Mouse (Mus musculus): ENCODE measurements around the gene Gm28047. TPM values are rescaled to one million over a fixed set of nuclear protein-coding genes. Genes with fewer than 3 reads are reported as not detected.

Gene Gm28047
- total RNA-seq, 2 experiments from 2014 or later, result 1.6 TPM; not detected in 1

DNA sequence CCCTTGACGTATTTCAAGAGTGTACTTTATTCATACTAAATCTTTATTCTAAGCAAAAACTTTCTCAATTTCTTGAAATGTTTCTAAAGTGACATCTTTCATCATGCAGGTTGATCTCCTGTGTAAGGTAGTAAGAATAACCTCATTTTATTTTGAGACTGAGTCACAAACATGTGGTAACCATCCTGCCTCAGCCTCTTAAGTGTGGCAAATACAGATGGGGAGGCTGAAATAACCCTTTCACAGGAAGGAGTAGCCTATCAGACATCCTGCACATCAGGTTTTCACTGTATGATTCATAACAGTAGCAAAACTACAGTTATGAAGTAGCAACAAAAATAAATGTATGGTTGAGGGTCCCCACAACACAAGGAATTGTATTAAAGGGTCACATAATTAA lies 69.3 kb downstream of the Gm28047 start:
- DNase-seq (ENCODE audit: low spot score in 2 of 2), result no peak

DNA sequence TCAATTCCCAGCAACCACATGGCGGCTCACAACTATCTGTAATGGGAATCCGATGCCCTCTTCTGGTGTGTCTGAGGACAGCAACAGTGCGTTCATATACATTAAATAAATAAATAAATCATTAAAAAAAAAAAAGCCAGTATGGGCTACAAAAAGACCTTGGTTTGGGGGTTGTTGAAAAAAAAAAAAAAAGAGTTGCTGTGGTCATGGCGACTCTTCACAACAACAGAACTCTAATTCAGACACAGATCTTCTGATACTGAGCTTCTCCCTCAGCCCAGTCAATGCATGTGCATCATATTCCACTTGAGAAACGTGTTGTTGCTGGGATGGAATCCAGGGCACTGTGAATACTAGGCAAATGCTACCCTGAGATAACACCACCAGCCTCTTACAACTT lies 72.3 kb downstream of the Gm28047 start:
- no peak for DNase-seq (ENCODE audit: low spot score in 2 of 2)

DNA sequence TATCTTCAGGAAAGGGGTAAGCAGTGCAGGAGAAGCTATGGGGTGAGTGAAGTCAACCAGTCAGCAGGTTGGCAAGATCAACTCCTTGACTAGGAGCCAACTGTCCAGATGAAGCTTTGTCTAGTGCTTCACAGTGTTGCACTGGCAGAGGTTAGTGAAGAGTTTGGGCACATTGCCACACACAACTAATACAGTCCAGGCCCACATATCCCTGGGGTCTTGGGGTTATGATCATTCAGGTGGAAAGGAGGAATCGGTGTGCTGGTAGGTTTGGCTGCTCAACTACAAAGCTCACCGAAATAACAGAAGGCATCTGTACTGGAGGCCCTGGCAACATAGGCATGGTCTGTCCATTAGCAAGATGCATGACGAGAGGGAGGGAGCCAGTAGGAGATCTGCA lies 77.4 kb downstream of the Gm28047 start:
- no peak for DNase-seq (ENCODE audit: low spot score in 2 of 2)

DNA sequence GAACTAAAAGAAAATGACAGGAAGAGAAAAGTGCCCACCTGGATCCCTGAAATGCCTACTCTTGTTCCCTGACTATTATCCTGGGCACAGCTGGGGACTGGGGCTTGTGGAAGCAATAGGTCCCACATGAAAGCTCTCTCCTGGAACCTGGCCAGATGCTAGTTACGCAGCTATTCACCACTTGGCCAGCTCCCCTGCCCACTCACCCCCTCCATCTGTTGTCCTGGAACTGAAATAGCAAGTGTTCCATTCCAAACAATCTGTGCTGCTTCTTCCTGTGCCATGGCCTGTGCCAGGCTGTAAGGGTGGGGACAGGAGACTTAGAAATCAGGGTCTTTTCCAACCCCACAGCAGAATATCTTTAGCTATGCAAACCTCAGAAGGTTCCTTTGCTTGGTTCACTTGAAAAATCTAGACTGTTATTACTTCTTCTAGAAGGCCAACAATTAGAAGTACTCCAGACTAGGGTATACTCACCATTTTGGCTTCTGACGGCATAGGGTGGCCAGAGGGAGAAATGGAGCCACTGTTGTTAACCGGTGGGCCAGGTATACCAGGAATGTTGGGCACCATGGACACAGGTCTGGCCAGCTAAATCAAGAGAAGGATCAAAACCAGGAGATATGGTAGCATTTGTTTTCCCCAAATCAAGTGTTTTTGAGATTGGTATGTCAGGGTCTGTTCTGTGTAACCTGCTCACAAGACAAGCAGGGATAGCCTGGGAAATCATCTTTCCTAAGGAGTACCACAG lies 78.0 kb downstream of the Gm28047 start:
- peak; percentile 90 to 96 for DNase-seq (ENCODE audit: low spot score in 2 of 2)

DNA sequence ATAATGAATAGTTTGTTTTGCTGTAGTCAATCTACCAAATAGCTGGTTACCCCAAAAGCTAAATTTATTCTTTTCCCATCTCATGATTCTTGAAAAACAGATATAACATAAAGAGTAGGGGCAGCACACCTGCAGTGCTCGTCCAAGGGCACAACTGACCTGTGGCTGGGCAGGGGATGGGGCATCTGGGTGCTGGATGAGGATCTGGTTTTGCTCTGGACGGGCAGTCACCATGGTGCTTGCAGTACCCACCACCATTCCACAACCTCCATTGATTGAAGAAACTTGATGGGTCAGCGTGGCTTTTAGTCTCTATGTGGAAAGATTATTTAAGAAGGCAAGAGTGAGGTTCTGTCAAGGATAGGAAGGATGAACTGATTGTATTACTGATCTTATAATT lies 78.6 kb downstream of the Gm28047 start:
- no peak for DNase-seq (ENCODE audit: low spot score in 2 of 2)

DNA sequence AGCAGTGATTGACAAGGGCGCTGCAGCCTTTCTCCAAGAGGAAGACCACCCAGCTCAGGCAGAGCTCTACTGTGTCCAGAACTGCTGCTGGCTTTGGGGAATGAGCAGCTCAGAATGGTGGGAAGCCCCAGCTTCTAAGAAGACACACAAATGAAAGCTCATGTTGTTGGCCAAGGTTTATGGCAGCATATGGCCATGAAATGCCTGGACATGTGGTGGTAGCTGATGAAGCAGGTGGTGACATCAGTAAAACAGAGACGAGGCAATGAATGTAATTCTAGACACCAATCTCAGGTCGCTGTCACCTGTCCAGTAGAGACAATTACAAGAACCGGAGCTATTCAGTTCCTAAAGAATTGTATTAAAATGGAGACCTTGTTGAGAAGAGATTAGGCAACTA lies 80.1 kb downstream of the Gm28047 start:
- DNase-seq (ENCODE audit: low spot score in 2 of 2), result peak; percentile 43 to 68

DNA sequence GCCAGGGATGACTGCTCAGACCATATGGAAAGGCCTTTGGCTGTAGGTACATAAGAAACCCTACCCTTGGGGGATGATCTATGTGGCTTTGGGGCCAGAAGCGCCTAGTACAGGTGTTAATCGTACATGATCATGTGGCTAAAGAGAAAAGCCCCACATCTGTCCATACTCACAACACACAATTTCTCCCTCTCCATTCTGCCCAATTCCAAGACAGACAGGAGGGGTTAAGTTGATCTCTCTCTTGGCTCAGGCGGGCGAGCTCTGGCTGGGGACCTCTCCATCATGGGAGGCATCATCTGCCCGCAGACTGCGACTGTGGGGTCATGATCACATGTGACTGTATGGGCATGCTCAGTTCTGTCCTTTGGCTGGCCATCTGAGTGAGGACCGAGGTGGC lies 90.9 kb downstream of the Gm28047 start:
- DNase-seq (ENCODE audit: low spot score in 2 of 2), result no peak

DNA sequence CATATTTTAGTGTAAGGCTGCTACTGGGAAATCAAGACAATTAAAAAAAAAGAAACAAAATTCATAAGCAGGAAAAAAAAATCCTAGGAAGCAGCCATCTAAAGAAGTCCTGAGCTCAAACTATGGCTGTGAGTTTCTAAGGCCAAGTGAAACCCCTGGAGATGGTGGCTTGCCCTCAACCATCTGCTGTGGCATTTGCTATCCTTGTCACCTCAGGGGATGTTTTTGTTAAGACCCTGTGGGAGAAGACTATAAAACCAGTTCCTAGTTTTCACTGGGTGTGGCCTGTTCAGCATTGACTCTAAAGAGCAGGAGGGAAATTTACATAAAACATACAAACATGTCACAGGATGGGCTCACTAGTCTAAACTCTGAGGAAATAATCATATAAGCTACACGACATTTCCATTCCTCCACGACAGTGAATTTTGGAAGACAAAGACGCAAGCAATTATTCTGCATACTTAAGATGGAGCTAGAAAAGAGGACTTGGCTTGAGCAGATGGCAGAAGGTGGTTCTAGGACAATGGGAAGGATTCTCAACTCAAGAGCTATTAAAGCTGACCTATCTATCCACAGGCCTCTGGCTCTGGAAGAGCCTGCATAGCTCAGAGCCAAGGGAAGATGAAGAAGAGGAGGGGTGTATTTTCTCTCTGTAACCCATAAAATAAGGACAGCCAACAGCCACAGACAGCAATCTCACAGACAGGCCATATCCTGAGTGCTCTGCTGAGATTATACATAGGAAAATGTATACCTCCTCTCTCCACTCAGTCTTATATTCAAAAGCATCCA lies 92.6 kb downstream of the Gm28047 start:
- DNase-seq (ENCODE audit: low spot score in 2 of 2), result no peak

DNA sequence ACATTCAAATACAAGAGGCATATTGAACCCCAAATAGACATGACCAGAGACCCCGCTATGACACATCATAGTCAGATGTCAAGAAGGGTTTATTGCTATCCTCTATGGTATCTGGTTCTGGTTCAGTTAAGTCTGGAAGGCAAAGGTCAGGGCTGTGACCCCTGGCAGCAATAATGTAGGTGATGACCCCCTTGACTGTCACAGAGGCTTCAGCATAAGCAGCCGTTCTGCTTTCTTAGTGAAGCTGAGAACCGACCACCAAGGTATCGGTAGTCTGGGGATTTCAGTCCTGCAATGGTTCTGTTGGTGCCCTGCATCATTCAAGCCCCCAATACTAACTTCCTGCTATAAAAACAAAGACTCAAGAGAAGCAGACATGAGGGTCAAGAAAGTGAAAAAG lies 93.3 kb downstream of the Gm28047 start:
- no peak for DNase-seq (ENCODE audit: low spot score in 2 of 2)

DNA sequence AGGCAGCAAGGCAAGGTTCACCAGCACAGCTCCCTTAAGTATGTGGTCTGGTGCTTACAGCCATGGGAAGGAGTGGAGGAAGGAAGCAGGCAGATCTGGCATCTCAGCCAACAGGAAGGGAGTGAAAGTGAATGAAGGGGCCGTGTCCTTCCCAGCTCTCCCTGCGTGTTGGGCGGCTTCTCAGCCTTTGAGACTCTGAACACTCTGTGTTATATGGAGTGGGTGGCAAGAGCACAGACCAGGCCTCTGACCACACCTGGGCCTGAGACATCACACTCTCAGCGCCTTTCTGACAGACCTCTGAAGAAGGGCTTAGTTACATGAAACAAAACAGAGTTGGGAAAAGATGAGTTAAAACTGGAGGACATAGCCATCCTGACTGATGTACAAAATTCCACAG lies 94.3 kb downstream of the Gm28047 start:
- DNase-seq (ENCODE audit: low spot score in 2 of 2), result no peak

DNA sequence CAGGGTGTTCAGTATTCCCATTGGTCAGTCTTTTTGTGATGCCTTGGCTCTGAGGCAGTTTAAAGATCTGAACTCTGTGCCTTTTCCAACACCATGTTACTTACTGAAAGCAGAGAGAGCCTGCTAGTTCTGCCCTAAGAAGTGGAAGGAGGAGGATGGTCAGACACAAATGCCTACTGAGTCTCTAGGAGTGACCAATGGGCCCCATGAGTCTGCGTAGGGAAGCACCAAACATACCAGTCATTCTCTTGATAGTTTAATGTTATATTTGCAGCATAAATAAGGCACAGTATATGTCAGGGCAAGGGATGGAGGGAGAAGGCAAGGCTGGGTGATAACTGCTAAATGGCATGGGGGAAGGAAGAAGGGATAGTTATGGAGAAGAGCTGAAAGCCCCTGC lies 96.5 kb downstream of the Gm28047 start:
- DNase-seq (ENCODE audit: low spot score in 2 of 2), result no peak

DNA sequence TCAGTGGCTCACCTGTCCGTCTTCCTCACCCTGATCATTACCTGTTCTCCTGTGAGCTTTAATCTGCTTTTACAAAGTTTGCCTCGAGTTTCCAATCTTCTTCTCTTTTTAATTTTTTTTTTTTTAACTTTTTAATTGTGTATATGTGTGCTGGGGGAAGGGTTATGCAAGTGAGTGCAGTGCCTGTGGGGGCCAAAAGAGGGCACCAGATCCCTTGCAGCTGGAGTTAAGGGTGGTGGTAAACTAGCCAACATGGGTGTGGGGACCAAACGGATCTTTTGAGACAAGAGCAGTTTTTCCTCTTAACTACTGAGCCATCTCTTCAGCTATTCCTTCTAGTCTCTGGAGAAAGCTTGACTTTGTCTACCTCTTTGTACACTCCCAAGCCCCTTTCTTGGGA lies 96.9 kb downstream of the Gm28047 start:
- DNase-seq (ENCODE audit: low spot score in 2 of 2), result no peak

DNA sequence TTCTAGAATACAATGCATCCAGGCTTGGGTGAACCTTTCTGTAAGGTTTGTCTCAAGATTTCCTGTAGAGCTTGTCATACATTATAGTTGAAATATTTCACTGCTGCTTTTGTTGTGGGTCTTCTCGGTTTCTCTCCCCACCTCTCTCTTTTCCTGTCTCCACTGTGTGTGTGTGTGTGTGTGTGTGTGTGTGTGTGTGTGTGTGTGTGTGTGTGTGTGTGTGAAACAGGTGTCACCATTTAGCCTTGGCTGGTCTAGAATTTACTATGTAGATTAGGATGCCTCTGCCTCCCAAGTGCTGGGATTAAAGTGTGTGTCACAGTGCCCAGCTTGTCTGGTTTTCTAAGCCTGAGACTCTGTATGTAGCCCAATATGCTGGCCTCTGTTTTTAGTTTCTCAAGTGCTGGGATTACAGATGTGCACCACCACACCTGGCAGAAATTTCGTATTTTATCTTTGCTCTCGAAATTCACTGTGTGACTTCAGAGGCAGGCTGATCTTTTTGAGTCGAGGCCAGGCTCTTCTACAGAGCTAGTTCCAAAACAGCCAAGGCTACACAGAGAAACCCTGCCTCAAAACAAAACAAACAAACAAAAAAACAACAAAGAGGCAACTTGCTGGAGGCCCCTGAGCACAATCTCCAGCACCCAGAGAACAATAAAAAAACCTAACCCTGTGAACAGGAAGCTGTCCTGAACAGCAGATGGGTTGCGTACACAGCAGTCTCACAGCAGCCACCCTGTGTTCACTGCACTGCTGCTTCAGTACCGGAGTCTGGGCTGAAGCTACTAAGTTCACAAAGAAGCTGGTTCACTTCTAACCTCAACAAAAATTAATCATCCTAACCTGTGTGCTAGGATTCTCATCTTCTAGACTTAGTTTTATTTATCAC lies 98.5 kb downstream of the Gm28047 start:
- no peak for DNase-seq (ENCODE audit: low spot score in 2 of 2)

DNA sequence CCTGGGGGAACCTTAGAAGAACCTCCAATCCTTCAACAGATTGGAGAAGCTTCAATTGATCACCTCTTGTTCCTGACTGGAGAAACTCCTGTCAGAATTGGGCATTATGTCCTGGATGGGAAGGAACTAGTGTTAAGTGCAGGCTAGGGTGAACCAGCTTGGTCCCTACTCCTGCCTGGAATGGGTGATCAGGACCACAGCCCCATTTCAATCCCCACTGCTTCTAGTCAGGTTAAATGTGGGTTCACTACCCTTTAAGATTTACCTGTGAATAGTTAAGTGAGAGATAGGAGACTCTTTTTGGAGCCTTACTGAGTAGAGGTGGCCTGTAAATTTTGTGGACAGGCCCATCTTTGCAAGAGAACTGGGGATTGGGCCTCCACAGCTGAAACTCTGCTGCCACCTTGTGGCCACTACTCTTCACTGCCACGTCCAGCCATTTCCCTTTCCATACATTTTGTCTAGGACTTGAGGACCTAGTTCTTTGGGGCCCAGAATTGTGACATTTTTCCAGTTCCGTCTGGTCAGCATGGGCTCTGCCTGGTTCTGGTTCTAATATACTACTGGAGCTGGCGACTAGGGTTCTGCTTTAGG lies 99.9 kb downstream of the Gm28047 start, which contains the start of gene Npff:
Npff (minus strand) TSS at position 51 of the 594 bp plus-strand sequence.
- DNase-seq (ENCODE audit: low spot score in 2 of 2), result peak in 1 of 2 experiments; percentile 90

DNA sequence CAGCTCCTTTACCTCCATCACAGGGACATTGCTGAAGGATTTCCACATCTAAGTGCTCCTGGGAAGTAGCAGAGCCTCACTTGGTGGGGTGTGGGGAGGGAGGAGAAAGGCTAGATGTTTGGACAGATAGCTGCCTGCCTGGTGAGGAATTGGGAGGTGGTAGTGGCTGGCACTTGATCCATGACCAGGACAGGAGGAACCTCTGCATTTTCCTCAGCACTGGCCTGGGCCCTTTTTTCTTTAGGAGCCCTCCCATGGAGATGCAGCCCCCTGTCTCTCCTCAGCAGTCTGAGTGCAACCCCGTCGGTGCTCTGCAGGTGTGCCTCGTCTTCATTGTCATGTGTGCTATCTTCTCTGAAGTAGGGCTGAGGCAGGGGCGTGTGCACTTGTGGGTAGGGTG lies 103.4 kb downstream of the Gm28047 start:
- DNase-seq (ENCODE audit: low spot score in 2 of 2), result no peak

DNA sequence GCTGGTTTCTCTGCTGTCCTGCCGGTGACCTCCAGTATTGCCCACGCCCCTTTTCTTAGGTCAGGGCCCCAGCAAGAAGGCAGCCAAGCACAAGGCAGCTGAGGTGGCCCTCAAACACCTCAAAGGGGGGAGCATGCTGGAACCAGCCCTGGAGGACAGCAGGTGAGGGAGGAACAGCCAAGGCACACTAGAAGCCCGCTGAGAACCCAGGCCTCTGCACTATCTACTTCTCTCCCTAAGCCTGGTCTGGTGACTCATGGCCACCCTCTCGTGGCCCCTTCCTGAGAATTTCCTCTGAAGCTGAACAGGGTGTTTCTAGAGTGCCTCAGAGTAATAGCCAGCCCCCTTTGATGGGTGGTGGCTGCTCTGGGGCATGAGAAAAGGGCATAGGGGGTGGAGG lies 104.5 kb downstream of the Gm28047 start:
- no peak for DNase-seq (ENCODE audit: low spot score in 2 of 2)

DNA sequence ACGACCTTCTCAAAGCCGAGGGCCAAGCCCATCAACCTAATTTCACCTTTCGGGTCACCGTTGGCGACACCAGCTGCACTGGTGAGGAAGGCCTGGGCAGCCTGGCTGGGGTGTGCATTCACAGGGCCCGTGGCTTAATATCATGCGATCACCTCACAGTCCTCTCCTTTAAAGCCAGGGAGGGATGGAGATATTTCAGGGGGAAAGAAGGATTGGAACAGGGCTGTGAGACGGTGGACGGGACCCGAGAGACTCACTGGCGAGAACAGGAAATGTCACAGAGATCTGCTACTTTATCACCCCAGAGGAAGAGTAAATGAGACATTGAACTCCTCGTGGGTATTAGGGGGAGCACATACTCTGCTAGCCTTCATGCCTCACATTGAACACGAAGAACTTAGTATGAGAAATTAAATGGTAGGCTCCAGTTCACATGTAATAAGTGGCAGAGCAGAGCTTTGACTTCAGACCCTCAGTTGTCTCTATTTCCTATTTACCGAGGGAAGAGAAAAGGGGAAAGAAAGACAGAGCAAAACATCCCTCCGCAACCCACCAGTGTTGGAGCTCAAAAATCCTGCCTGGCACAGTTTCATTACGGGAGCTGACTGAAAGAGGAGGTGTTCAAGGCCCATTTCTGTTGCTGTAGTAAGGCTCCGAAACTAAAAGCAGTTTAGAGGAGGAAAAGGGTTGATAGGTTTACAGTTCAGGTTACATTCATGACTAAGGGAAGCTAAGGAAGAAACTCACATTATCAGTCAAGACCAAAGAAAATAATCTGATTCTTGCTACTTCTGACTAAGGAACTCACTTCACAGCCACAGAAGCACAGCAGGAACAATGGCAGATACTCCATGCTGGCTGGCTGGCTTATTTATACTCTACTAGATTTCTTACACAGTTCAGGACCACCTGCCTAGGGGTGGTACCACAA lies 105.4 kb downstream of the Gm28047 start:
- no peak for DNase-seq (ENCODE audit: low spot score in 2 of 2)

DNA sequence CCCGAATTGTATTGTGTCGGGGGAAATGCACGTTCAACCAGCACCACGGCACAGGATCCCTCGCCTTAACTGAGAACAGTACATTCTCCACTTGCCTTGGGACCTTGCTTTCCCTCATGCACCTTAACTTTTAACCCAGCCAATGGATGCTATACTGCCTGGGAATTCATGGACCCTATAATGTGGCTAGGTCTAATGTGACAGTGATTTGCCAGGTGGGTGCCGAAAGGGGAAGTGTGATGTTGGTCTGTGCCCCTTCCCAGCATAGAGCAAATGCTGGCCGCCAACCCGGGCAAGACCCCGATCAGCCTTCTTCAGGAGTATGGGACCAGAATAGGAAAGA lies 106.0 kb downstream of the Gm28047 start:
- no peak for DNase-seq (ENCODE audit: low spot score in 2 of 2)

DNA sequence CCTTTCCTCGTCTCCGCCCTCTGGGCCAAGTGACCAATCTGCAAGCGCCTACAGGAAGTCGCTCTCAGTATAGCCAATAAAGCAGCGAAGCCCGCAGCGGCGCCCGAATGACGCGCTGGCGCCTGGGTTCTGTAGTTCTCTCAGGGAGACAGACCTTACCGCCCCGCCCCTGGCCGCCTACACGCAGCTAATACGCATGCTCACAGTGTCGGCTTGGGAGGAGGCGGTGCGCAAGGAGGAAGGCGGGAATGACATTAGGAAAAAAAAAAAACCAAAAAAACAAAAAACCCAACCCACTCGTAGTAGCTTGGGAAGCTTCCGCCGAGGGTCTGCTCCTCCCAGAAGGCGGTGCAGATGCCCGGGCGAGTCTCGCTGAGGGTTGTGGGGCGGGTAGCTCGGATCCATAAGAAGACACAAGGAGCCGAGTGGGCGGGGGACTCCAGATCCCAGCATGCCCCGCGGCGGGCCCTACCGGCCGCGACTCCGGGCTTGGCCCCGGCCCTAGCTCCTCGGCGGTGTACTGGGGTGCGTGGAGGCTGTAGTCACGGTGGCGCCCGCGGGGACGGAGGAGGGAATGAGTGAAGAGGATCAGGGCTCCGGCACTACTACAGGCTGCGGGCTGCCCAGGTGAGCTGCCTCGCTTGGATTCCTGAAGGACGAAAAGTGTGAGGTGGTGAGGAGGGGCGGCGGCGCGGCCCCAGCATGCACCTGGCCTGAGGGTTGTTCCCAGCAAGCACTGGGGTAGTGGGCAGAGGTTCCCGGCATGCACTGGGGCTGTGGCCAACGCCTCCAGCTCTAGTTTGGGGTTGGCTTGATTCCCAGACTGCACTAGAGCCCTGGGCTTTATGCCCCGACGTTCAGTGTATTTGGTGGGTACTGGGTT lies 106.7 kb downstream of the Gm28047 start, which contains the start of gene Tarbp2:
Tarbp2 (plus strand) TSS at position 217 of the 883 bp plus-strand sequence.
- peak; percentile 100 for DNase-seq (ENCODE audit: low spot score in 2 of 2)

Measured in layer of hippocampus, adult 18-20 months (tissue).